Mouse (Mus musculus): ENCODE measurements around the gene Zfp740. TPM values are rescaled to one million over a fixed set of nuclear protein-coding genes. Genes with fewer than 3 reads are reported as not detected.
A peak's percentile ranks its signal among the peaks of the same experiment; 100 is the strongest.
"Not testable (repeated sequence)": the region's sequence is repeated elsewhere in the genome, so short reads cannot be mapped to it uniquely, and the experiment has no call there.

The Zfp740 gene
- 25.8 and 46.6 TPM in 2 replicates for polyA plus RNA-seq (2012; rRNA removed)

GRCm38 (mm10) chr15:102202971-102203834 lies at the start of gene Zfp740:
Zfp740 (plus strand) TSS chr15:102203249.
- TF ChIP-seq CTCF (IDR thresholded peaks at IDR 0.05; ENCODE audit: insufficient read depth, low read length) (no peak), POLR2A (IDR thresholded peaks at IDR 0.05; ENCODE audit: borderline replicate concordance, extremely low read depth, low read depth, low read length) (peak; percentile 53; the same call in 1 of the 2 replicates)
- peak; percentile 90 for DNase-seq
- peaks cover 29% of the 10 kb centered on the region for H3K4me1 ChIP-seq (ENCODE audit: control insufficient read depth, insufficient read depth, low read length)

GRCm38 (mm10) chr15:102155006-102155405 lies 48.0 kb upstream of the Zfp740 start:
- 96% methylated on average over 6 of the region's 6 CpGs for WGBS
- H3K4me3 ChIP-seq (replicated peaks; ENCODE audit: extremely low read depth, low read depth, low read length); DNase-seq; H3K4me1 ChIP-seq (ENCODE audit: control insufficient read depth, insufficient read depth, low read length): not testable (repeated sequence)

More at GRCm38 (mm10) chr15:102202971-102203834, at the start of gene Zfp740:
- peak within 1 kb of the TSS; percentile 86 for H3K4me3 ChIP-seq (replicated peaks; ENCODE audit: extremely low read depth, low read depth, low read length)
- WGBS: under 1% methylated on average over 62 of the region's 68 CpGs

- DNase-seq: no peak
- H3K4me1 ChIP-seq (ENCODE audit: control insufficient read depth, insufficient read depth, low read length): no peaks in the 10 kb centered on the region
- TF ChIP-seq CTCF (IDR thresholded peaks at IDR 0.05; ENCODE audit: insufficient read depth, low read length) (no peak), POLR2A (IDR thresholded peaks at IDR 0.05; ENCODE audit: borderline replicate concordance, extremely low read depth, low read depth, low read length) (no peak)
- no peak overlapping the region for H3K4me3 ChIP-seq (replicated peaks; ENCODE audit: extremely low read depth, low read depth, low read length)
- WGBS: 43% methylated on average over 20 of the region's 20 CpGs
These were observed 46.2 kb upstream of the Zfp740 start for GRCm38 (mm10) chr15:102156836-102157235.

GRCm38 (mm10) chr15:102160415-102161060 lies 42.5 kb upstream of the Zfp740 start:
- WGBS: 63% methylated on average over 27 of the region's 27 CpGs
- no peaks in the 10 kb centered on the region for H3K4me1 ChIP-seq (ENCODE audit: control insufficient read depth, insufficient read depth, low read length)
- no peak for DNase-seq
- H3K4me3 ChIP-seq (replicated peaks; ENCODE audit: extremely low read depth, low read depth, low read length): no peak overlapping the region
- TF ChIP-seq POLR2A (IDR thresholded peaks at IDR 0.05; ENCODE audit: borderline replicate concordance, extremely low read depth, low read depth, low read length) (no peak), CTCF (IDR thresholded peaks at IDR 0.05; ENCODE audit: insufficient read depth, low read length) (no peak)

- DNase-seq: no peak
- WGBS: 36% methylated on average over 3 of the region's 3 CpGs
- no peaks in the 10 kb centered on the region for H3K4me1 ChIP-seq (ENCODE audit: control insufficient read depth, insufficient read depth, low read length)
- no peak overlapping the region for H3K4me3 ChIP-seq (replicated peaks; ENCODE audit: extremely low read depth, low read depth, low read length)
- no peak for TF ChIP-seq CTCF (IDR thresholded peaks at IDR 0.05; ENCODE audit: insufficient read depth, low read length)
- no peak for TF ChIP-seq POLR2A (IDR thresholded peaks at IDR 0.05; ENCODE audit: borderline replicate concordance, extremely low read depth, low read depth, low read length)
These were observed 39.0 kb upstream of the Zfp740 start for GRCm38 (mm10) chr15:102163900-102164693.

- no peaks in the 10 kb centered on the region for H3K4me1 ChIP-seq (ENCODE audit: control insufficient read depth, insufficient read depth, low read length)
- 43% methylated on average over 6 of the region's 6 CpGs for WGBS
- DNase-seq: no peak
- TF ChIP-seq CTCF (IDR thresholded peaks at IDR 0.05; ENCODE audit: insufficient read depth, low read length) (no peak), POLR2A (IDR thresholded peaks at IDR 0.05; ENCODE audit: borderline replicate concordance, extremely low read depth, low read depth, low read length) (no peak)
- H3K4me3 ChIP-seq (replicated peaks; ENCODE audit: extremely low read depth, low read depth, low read length): no peak overlapping the region
These were observed 37.5 kb upstream of the Zfp740 start for GRCm38 (mm10) chr15:102165468-102166100.

GRCm38 (mm10) chr15:102167620-102168021 lies 35.4 kb upstream of the Zfp740 start:
- TF ChIP-seq POLR2A (IDR thresholded peaks at IDR 0.05; ENCODE audit: borderline replicate concordance, extremely low read depth, low read depth, low read length): no peak
- no peak for TF ChIP-seq CTCF (IDR thresholded peaks at IDR 0.05; ENCODE audit: insufficient read depth, low read length)
- peak; percentile 23 for DNase-seq
- H3K4me1 ChIP-seq (ENCODE audit: control insufficient read depth, insufficient read depth, low read length): no peaks in the 10 kb centered on the region
- 36% methylated on average over 6 of the region's 6 CpGs for WGBS
- H3K4me3 ChIP-seq (replicated peaks; ENCODE audit: extremely low read depth, low read depth, low read length): no peak overlapping the region

GRCm38 (mm10) chr15:102169064-102169463 lies 34.0 kb upstream of the Zfp740 start:
- DNase-seq: no peak
- 50% methylated on average over 2 of the region's 2 CpGs for WGBS
- TF ChIP-seq POLR2A (IDR thresholded peaks at IDR 0.05; ENCODE audit: borderline replicate concordance, extremely low read depth, low read depth, low read length) (no peak), CTCF (IDR thresholded peaks at IDR 0.05; ENCODE audit: insufficient read depth, low read length) (no peak)
- Histone ChIP-seq H3K4me3 (replicated peaks; ENCODE audit: extremely low read depth, low read depth, low read length) (no peak overlapping the region), H3K4me1 (ENCODE audit: control insufficient read depth, insufficient read depth, low read length) (no peaks in the 10 kb centered on the region)

GRCm38 (mm10) chr15:102173581-102173980 lies 29.5 kb upstream of the Zfp740 start:
- no peak for DNase-seq
- no peak for TF ChIP-seq POLR2A (IDR thresholded peaks at IDR 0.05; ENCODE audit: borderline replicate concordance, extremely low read depth, low read depth, low read length)
- no peak for TF ChIP-seq CTCF (IDR thresholded peaks at IDR 0.05; ENCODE audit: insufficient read depth, low read length)

More at GRCm38 (mm10) chr15:102173581-102173980, 29.5 kb upstream of the Zfp740 start:
- Histone ChIP-seq H3K4me1 (ENCODE audit: control insufficient read depth, insufficient read depth, low read length) (no peaks in the 10 kb centered on the region), H3K4me3 (replicated peaks; ENCODE audit: extremely low read depth, low read depth, low read length) (no peak overlapping the region)
- 73% methylated on average over 3 of the region's 3 CpGs for WGBS

Data from lung, adult 2 months (tissue).